Comparison of ENCODE assay signal across 11 mouse cellular contexts in genomic region chr6:88140264-88140663, GRCm38 (mm10). TPM values are rescaled to one million over a fixed set of nuclear protein-coding genes. Genes with fewer than 3 reads are reported as not detected.
DNase-seq lines count a peak whose midpoint lies in the region; ATAC-seq and TF ChIP-seq lines count a peak whose summit lies in the region.
"Had no signal": no experiment of that assay in that cellular context is flagged by ENCODE, and none has a peak within 500 bp of the region (broad histone marks: within the 10 kb centered on the region; RNA-seq: fewer than 3 reads in every experiment).

No protein-coding gene starts in this region.

- no peak overlapping the region for H3K9ac ChIP-seq in heart, adult 2 months (ENCODE audit: low read depth, low read length)
- H3K9ac ChIP-seq in liver, postnatal 0 days (replicated peaks) = no peak overlapping the region
- no peak overlapping the region for H3K9ac ChIP-seq in intestine, embryonic 16.5 days (ENCODE audit: low read depth, low read length)
- H3K9ac ChIP-seq: stomach, embryonic 15.5 days had no signal

- H3K4me3 ChIP-seq in heart, adult 2 months = no peak overlapping the region
- no peak overlapping the region for H3K4me3 ChIP-seq in left cerebral cortex, adult 2 months
- no peak overlapping the region for H3K4me3 ChIP-seq in liver, postnatal 0 days (ENCODE audit: low read depth, low read length)
- H3K4me3 ChIP-seq in intestine, embryonic 16.5 days (ENCODE audit: low read length) = no peak overlapping the region
- H3K4me3 ChIP-seq: erythroblast, embryonic 14.5 days; stomach, embryonic 15.5 days had no signal

- TF ChIP-seq CTCF in heart, adult 2 months (IDR thresholded peaks at IDR 0.05) = no peak
- TF ChIP-seq CTCF in left cerebral cortex, adult 2 months (IDR thresholded peaks at IDR 0.05) = no peak
- no peak for TF ChIP-seq CTCF in liver, postnatal 0 days (IDR thresholded peaks at IDR 0.05; ENCODE audit: low read depth)

- H3K79me2 ChIP-seq in heart, adult 2 months (replicated peaks; ENCODE audit: control insufficient read depth, insufficient read depth, low read length) = no peaks in the 10 kb centered on the region

- no peak for ATAC-seq in liver, postnatal 0 days
- ATAC-seq in erythroblast, adult 5-6 weeks (replicated peaks; ENCODE audit: low FRiP score, poor library complexity, severe bottlenecking) = no peak
- no peak for ATAC-seq in intestine, embryonic 16.5 days

- H3K36me3 ChIP-seq in heart, adult 2 months (ENCODE audit: control insufficient read depth, insufficient read depth, low read length) = no peaks in the 10 kb centered on the region
- no peaks in the 10 kb centered on the region for H3K36me3 ChIP-seq in liver, postnatal 0 days (replicated peaks; ENCODE audit: insufficient read depth, low read length)
- no peaks in the 10 kb centered on the region for H3K36me3 ChIP-seq in intestine, embryonic 16.5 days (ENCODE audit: control insufficient read depth, insufficient read depth, low read length)
- H3K36me3 ChIP-seq: stomach, embryonic 15.5 days had no signal

- H3K27ac ChIP-seq in heart, adult 2 months = no peak overlapping the region
- no peak overlapping the region for H3K27ac ChIP-seq in left cerebral cortex, adult 2 months
- H3K27ac ChIP-seq in liver, postnatal 0 days (ENCODE audit: low read depth) = no peak overlapping the region
- H3K27ac ChIP-seq in intestine, embryonic 16.5 days (ENCODE audit: low read length) = no peak overlapping the region
- H3K27ac ChIP-seq: macrophage; stomach, embryonic 15.5 days had no signal

- peak; percentile 38 for DNase-seq in ovary, postnatal 36 days (ENCODE audit: low spot score)
- DNase-seq in ovary, postnatal 10 days (ENCODE audit: low spot score) = no peak
- peak; percentile 72 to 85 for DNase-seq in heart, adult 2 months
- DNase-seq in left cerebral cortex, adult 2 months (ENCODE audit: extremely low spot score in 1 of 2, low spot score in 2 of 2) = peak; percentile 53 to 71
- DNase-seq in right cerebral cortex, postnatal 25 days = peak; percentile 71
- no peak for DNase-seq in liver, postnatal 0 days

- TF ChIP-seq POLR2A in heart, adult 2 months (IDR thresholded peaks at IDR 0.05; ENCODE audit: insufficient read depth, low read depth, low read length) = no peak

- no peaks in the 10 kb centered on the region for H3K27me3 ChIP-seq in heart, adult 2 months (ENCODE audit: control insufficient read depth, insufficient read depth, low read length)
- peaks cover 20% of the 10 kb centered on the region for H3K27me3 ChIP-seq in liver, postnatal 0 days (ENCODE audit: insufficient read depth, low read length)
- no peaks in the 10 kb centered on the region; the same call in 1 of the 2 replicates for H3K27me3 ChIP-seq in intestine, embryonic 16.5 days (replicated peaks; ENCODE audit: control insufficient read depth, insufficient read depth, low read length)

- 53% methylated on average over 8 of the region's 8 CpGs for WGBS in heart, adult 2 months
- WGBS in liver, postnatal 0 days (ENCODE audit: insufficient replicate concordance) = 63% methylated on average over 8 of the region's 8 CpGs
- 65% methylated on average over 8 of the region's 8 CpGs for whole genome bisulfite sequencing in intestine, embryonic 16.5 days

- intact Hi-C loops in heart, adult 2 months (cut with DNase I) = no loop called here
- intact Hi-C loops in left cerebral cortex, adult 2 months (cut with DNase I) = no loop called here

- TF ChIP-seq EP300 in heart, adult 2 months (IDR thresholded peaks at IDR 0.05; ENCODE audit: insufficient read depth, low read depth, low read length) = no peak
- no peak for TF ChIP-seq EP300 in liver, postnatal 0 days (IDR thresholded peaks at IDR 0.05; ENCODE audit: low read depth)

- H3K4me1 ChIP-seq in heart, adult 2 months (ENCODE audit: control insufficient read depth, insufficient read depth, low read length) = peaks cover 13% of the 10 kb centered on the region
- peaks cover 5% of the 10 kb centered on the region; the same call in 1 of the 2 replicates for H3K4me1 ChIP-seq in liver, postnatal 0 days (ENCODE audit: insufficient read depth)
- H3K4me1 ChIP-seq in intestine, embryonic 16.5 days (ENCODE audit: control insufficient read depth, insufficient read depth, low read length) = 0 out of 2 replicates have a peak, but pooled peaks cover 7% of the 10 kb centered on the region
- H3K4me1 ChIP-seq: stomach, embryonic 15.5 days had no signal

- H3K9me3 ChIP-seq in liver, postnatal 0 days (ENCODE audit: low read length) = no peaks in the 10 kb centered on the region
- H3K9me3 ChIP-seq in intestine, embryonic 16.5 days (ENCODE audit: control insufficient read depth, low read length) = no peaks in the 10 kb centered on the region
- H3K9me3 ChIP-seq: stomach, embryonic 15.5 days had no signal

- no peak overlapping the region for H3K4me2 ChIP-seq in liver, postnatal 0 days (ENCODE audit: low read depth, low read length)
- no peak overlapping the region for H3K4me2 ChIP-seq in intestine, embryonic 16.5 days (ENCODE audit: low read depth, low read length)
- H3K4me2 ChIP-seq: stomach, embryonic 15.5 days had no signal

RNA-seq across cellular contexts. Expression of gene Gata2, which starts 53.4 kb away (rescaled TPM):
- total RNA-seq in heart, adult 2 months (2021) = 10 to 100 TPM; 17.8 to 19.6 TPM
- 14.3 and 18.7 TPM in 2 replicates for polyA plus RNA-seq in heart, adult 2 months (2012; rRNA removed)
- total RNA-seq in left cerebral cortex, adult 2 months (2021) = 1 to 10 TPM; 8.4 to 8.5 TPM
- polyA plus RNA-seq in liver, postnatal 0 days (2015; fragmentation: Nextera tagmentation; extraction: Ambion mirVana) = 4.1 and 4.4 TPM in 2 replicates
- 3.8 and 9.4 TPM in 2 replicates for total RNA-seq in erythroblast, adult 5-6 weeks (2015; ENCODE audit: low replicate concordance)
- total RNA-seq in erythroblast, adult 5-6 weeks (2017; ENCODE audit: low replicate concordance) = 4.4 and 7.9 TPM in 2 replicates
- 4.2 and 4.7 TPM in 2 replicates for polyA plus RNA-seq in intestine, embryonic 16.5 days (2015; fragmentation: Nextera tagmentation; extraction: Ambion mirVana)

RNA-seq across cellular contexts. Expression of gene Rpn1, which starts 56.0 kb away (rescaled TPM):
- 100 to 1,000 TPM; 107 to 114 TPM for total RNA-seq in heart, adult 2 months (2021)
- 67.7 and 131 TPM in 2 replicates for polyA plus RNA-seq in heart, adult 2 months (2012; rRNA removed)
- 100 to 1,000 TPM; 172 to 184 TPM for total RNA-seq in left cerebral cortex, adult 2 months (2021)
- polyA plus RNA-seq in liver, postnatal 0 days (2015; fragmentation: Nextera tagmentation; extraction: Ambion mirVana) = 102 and 112 TPM in 2 replicates
- 24.0 and 30.9 TPM in 2 replicates for total RNA-seq in erythroblast, adult 5-6 weeks (2015; ENCODE audit: low replicate concordance)
- total RNA-seq in erythroblast, adult 5-6 weeks (2017; ENCODE audit: low replicate concordance) = 42.8 and 54.5 TPM in 2 replicates
- 453 and 462 TPM in 2 replicates for polyA plus RNA-seq in intestine, embryonic 16.5 days (2015; fragmentation: Nextera tagmentation; extraction: Ambion mirVana)

Comparison
In these comparisons a context has a peak if more than half of its experiments do, and no peak if none do; other contexts are left out.
1. DNase-seq: peak in ovary, postnatal 36 days (single experiment), heart, adult 2 months (2 of 2), left cerebral cortex, adult 2 months (2 of 2) and right cerebral cortex, postnatal 25 days (single experiment); none in ovary, postnatal 10 days (single experiment) and liver, postnatal 0 days (single experiment).